Mouse (Mus musculus) megakaryocyte progenitor cell, adult 5-6 weeks (primary cell): ENCODE measurements around the gene Tcl1. TPM values are rescaled to one million over a fixed set of nuclear protein-coding genes. Genes with fewer than 3 reads are reported as not detected.
A peak's percentile ranks its signal among the peaks of the same experiment; 100 is the strongest.
"Not testable (repeated sequence)": the region's sequence is repeated elsewhere in the genome, so short reads cannot be mapped to it uniquely, and the experiment has no call there.

Experiments used
- ATAC-seq: replicated peaks from 2 replicates; pipeline ENCODE4 v1.8.0; 2016; ENCODE audit warnings: mild to moderate bottlenecking, moderate TSS enrichment, inconsistent platforms; ENCODE audit not compliant: poor library complexity
- total RNA-seq, 2 experiments: library from RNA; stranded (forward) in 1 of 2; stranded (reverse) in 1 of 2; fragments of 157-497, 149-512 nt in 1 of 2; fragments of 200-1000 nt in 1 of 2; gene quantifications; 2 replicates each; pipeline versions ENCODE4 v1.2.3 to v1.2.4; 2015 to 2017

Tcl1 gene
- total RNA-seq, 2 experiments from 2014 or later = not detected

- peak; percentile 90 for ATAC-seq
Measured at GRCm38 (mm10) chr12:105188980-105189379, 33.6 kb downstream of the Tcl1 start.

DNA sequence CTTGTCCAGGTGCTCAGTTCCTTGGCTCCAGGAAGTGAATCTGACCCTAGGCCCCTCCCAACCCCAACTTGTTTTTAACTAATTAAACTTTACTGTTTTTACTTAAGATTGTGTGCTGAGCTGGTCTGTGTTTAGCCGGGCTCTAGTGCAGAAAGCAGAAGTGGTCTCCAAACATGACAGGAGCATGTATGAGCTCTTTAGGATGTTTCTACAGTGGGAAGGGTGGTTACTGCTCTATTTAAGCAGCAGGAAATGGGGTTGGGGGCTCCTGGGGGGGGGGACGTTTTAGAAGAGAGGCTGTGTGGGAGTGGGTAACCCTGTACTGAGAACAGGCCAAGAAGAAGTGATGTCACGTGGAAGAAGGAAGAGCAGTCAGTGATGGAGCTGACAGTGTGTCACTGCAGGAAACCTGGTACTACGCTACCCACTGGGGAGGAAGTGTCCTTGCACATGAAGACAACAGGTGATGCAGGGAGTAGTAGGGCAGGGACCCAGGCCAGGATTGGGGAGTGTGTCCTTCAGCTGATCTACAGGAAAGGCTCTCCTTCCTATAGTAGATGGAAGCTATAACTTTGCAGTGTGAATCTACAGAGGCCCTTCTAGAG lies 41.5 kb downstream of the Tcl1 start:
- ATAC-seq = peak; percentile 60

DNA sequence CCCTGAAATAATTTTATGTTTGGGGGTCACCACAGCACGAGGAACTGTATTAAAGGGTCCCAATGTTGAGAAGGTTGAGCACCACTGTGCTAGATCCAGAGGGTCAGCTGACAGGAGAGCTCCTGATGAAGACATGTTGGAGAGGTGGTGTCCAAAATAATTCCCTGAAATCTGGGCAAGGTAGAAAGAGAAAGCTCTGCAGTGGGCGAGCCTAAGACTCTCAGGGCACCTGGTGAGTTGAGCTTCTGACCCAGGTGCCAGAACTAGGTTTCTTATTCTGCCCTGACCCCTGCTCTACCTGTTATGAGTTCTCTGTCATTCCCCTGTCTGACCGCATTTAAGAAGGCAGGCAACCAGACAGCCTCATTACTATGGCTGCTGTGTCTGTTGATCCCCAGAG lies 46.5 kb downstream of the Tcl1 start, which contains the start of gene Tcl1b5:
Tcl1b5 (plus strand) TSS at position 301 of the 400 bp plus-strand sequence.
- not testable (repeated sequence) for ATAC-seq

DNA sequence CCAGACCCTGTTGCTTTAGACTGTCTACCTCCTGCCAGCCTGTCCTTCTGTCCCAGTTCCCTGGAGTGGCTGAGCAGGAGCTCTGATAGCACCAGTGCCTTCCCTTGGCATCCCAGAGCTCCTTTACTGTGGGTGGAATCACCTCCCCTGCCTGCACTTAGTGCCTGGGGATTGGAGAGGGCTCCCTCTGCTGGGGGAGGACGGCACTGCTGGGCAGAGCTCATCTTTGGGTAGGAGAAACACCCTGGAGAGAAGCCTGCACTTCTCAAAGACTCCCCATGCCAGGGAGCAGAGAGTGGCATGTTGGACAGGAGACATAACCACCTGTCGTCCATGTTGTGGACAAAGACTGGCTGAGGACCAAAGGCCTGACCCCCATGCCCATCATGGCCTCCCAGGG lies 48.3 kb downstream of the Tcl1 start:
- ATAC-seq = peak; percentile 94

DNA sequence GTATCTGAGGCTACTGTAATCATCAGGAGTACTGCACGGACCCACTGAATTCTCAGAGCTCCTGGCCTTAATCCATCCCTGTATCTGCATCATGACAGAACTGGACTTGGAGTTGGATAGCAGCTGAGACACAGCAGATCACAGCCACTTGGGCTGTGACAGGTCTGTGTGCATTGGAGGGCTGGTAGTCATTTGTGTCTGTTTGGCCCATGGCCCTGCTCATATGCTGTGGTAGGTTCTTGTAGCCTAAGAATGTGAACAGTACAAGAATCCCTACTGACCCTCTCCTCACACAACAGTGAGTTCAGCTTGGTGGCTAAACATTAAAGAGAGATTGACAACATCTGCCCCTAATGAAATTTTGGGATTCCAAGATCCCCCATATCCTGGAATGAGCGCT lies 49.2 kb downstream of the Tcl1 start:
- no peak for ATAC-seq

Other genes with a start within 250 kb of the Tcl1 start
- 10.1 and 13.1 TPM in 2 replicates for gene Syne3, start 213.0 kb downstream of the Tcl1 start, total RNA-seq (2015)
- gene Syne3, start 213.0 kb downstream of the Tcl1 start, total RNA-seq (2017) = 19.5 and 21.1 TPM in 2 replicates
- gene Glrx5, start 190.1 kb downstream of the Tcl1 start, total RNA-seq (2015) = 58.1 and 65.3 TPM in 2 replicates
- gene Glrx5, start 190.1 kb downstream of the Tcl1 start, total RNA-seq (2017) = 26.9 and 30.1 TPM in 2 replicates
- not detected in 2 replicates for gene Tcl1b2, start 76.8 kb downstream of the Tcl1 start, total RNA-seq (2015)
- not detected in 2 replicates for gene Tcl1b2, start 76.8 kb downstream of the Tcl1 start, total RNA-seq (2017)
- gene Tcl1b1, start 63.1 kb downstream of the Tcl1 start, total RNA-seq (2015) = not detected in 2 replicates
- gene Tcl1b1, start 63.1 kb downstream of the Tcl1 start, total RNA-seq (2017) = not detected in 2 replicates
- gene Tcl1b5, start 46.4 kb downstream of the Tcl1 start, total RNA-seq (2015) = not detected in 2 replicates
- gene Tcl1b5, start 46.4 kb downstream of the Tcl1 start, total RNA-seq (2017) = not detected in 2 replicates
- gene Tcl1b3, start 31.8 kb downstream of the Tcl1 start, total RNA-seq (2015) = not detected in 2 replicates
- gene Tcl1b3, start 31.8 kb downstream of the Tcl1 start, total RNA-seq (2017) = not detected in 2 replicates
- gene Tcl1b4, start 20.8 kb downstream of the Tcl1 start, total RNA-seq (2015) = not detected in 2 replicates
- not detected in 2 replicates for gene Tcl1b4, start 20.8 kb downstream of the Tcl1 start, total RNA-seq (2017)
- not detected in 2 replicates for gene Tunar, start 111.1 kb upstream of the Tcl1 start, total RNA-seq (2015)
- not detected in 2 replicates for gene Tunar, start 111.1 kb upstream of the Tcl1 start, total RNA-seq (2017)
- gene D430019H16Rik, start 231.1 kb upstream of the Tcl1 start, total RNA-seq (2015) = 0.05 TPM in 1 of 2 replicates, not detected in the other
- 0.04 TPM in 1 of 2 replicates, not detected in the other for gene D430019H16Rik, start 231.1 kb upstream of the Tcl1 start, total RNA-seq (2017)